Mouse (Mus musculus) kidney, adult 18-20 months (tissue): Measurements from ENCODE around the gene Plcd1.

Experiments used
- DNase-seq: peaks from one replicate; pipeline ENCODE4 v3.0.0; 2021

The Plcd1 gene

DNA sequence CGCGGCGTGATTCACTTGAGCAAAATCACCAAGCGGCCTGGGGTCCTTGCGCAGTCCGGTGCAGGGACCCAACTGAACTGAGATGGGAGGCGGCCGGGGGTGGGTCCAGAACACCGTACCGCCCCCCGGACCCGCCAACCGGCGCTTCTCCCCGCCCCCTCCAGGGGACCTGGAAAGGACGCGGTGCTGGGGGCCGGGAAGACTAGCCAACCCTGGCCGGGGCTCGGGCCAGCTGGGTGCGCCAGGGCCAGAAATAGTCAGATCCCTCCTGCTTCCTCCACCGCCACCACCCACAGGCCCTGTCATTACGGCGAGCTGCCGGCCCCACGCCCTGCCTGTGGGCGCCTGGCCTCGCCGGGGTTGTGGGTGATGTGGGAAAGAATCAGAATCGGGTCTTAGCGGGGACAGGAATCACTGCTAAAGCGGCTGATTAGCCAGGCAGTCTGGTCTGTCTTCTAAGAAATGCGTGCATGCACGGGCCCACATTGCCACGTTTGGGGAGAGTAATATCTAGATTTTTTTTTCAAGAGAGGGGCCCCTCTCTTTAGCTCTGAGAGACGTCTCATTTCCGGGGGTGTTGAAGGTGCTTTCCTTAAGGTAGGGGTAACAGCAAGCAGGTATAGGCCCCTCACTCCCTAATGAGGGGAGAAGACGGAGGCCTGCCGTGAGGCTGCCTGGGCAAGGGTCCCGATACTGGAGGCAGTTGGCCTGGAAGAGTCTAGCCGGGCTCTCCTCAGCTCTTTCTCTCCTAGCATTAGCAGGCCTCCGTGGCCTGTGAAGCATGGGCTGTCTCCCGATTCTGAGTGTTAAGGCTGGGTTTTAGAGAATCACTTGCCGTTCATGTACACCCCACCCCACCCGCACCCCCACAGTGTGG, at the start of gene Plcd1:
Gene Plcd1, minus strand, starts transcription at position 84 of the 877 bp plus-strand sequence.
- DNase-seq: peak; percentile 88

DNA sequence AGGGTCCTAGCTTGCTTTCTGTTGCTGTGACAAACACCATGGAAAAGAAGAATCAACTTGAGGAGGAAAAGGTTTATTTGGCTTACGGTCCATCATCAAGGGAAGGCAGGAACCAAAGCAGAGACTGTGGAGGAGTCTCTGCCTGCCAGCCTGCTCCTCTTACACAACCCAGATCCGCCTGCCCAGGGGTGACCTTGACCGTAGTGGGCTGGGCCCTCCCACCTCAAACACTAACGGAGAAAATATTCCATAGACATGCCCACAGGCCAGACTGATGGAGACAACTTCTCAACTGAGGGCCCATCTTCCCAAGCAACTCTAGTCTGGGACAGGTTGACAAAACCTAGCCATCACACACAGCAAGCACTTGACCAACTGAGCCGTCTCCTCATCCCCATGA, 48.8 kb upstream of the Plcd1 start:
- DNase-seq: no peak

DNA sequence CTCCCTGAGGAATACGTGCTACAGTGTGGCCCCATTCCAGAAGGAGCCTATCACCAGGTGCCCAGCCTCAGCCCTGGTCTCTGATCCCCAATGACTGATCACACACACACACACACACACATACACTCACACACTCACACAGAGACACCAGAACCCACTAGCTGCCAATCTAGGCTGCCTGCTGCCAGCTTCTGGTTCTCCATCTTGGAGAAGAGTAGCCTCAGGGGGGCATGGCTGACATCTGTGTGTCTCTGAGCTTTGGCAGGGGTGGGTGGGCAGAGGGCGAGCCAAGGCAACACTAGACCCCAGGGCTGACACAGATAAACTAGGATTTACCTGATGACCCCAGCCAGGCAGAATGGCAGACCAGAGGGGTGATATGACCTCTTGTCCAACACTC, 45.5 kb upstream of the Plcd1 start:
- DNase-seq: no peak

DNA sequence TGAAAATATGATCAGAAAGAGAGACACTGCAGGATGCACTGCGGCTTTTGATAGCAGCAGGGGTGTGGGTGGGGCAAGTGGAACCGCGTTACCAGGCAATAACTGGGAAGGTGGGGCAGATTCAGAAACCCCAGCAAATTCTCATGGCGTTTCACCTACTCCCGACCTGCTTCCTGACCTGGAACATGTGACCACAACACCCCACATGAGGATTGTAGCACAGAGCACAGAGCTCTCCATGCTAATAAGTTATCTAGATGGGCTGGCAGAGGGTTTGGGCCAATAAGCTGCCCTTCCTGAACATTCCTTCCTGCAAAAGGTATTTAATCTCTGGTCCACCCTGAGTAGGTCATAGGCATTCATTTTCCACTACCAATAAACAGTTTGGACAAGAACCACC, 37.4 kb upstream of the Plcd1 start:
- DNase-seq: no peak

DNA sequence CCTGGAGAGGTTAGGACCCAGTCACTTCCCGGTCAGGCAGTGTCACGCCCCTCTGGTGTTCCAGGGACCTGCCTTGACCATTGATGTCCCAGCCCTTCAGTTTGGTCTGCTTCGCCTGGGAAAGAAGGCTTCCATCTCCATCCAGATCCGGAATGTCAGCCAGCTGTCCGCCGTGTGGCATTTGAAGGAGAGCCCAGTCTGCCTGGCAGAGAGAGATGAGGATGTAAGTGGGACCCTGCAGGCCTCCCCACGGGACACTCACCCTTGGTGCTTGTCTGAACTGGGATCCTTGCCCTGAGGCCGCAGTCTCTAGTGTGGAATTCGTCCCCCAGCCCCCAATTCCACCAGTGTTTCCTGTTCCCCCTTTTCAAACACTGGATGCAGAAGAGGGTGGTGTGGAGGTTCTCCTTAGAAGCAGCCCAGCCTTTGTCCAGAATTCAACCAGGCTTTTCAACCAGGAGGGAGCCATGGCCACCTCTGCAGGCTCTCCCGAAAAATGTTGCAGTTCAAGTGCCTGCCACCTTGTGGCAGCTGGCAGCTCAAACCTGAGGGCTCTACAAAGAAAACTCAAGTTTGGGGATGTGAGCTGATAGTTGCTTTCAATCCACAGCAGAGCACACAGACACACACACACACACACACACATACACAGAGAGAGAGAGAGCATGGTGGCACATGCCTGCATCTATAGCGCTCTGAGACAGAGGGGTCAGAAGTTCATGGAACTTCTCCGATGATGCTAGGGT, 35.3 kb upstream of the Plcd1 start:
- DNase-seq: no peak

DNA sequence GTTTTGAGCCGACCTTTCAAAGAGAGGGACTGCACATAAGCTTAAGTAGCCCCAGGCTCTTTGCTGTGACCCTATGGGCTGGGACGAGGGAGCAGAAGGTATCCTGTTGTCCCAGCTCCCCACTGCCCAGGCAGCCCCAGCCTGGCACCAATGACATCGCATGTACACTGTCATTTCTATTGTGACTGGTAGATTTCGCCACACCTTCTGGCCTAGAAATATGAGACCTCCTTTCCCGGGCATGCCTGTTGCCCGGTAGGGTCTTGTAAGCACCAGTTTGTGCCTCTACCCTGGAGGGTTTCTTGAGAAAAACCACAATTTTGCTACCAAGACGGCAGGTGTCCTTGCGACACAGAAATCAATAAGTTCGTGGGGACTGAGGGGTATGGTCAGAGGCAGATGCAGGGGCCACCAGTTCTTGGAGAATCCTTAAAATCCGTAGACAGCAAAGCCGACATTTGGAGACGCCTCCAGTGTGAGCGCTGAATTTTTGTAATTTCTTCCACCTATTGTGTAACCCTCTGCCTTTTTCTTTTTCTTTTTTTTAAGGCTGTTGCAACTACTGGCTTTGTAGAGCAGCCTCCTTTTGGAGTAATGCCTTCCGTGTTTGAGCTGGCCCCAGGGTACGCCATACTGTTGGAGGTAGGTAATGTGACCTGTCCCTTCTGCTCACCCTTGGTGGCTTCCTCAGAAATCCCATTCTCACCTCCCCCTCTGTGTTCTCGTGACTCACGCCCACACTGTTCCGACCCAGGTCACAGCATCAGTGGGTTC, 29.5 kb upstream of the Plcd1 start:
- no peak for DNase-seq

DNA sequence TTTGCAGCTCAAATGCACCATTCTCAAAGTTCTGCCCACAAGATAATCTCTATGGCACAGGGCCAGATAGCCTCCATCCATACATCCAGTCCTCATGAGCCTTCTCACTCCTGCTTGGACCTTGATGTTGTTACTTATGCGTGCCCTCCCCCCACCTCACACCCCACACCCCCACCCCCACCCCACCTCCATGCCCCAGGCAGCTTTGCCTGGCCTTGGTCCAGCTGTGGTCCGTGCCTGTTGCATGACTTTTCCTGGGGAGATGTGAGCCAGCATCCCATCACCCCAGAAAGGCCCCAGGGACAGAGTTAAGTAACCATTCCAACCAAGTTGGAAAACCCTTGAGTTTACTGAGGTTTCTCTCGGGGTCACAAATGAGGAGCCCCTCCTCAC, 26.9 kb upstream of the Plcd1 start:
- DNase-seq: peak; percentile 22

DNA sequence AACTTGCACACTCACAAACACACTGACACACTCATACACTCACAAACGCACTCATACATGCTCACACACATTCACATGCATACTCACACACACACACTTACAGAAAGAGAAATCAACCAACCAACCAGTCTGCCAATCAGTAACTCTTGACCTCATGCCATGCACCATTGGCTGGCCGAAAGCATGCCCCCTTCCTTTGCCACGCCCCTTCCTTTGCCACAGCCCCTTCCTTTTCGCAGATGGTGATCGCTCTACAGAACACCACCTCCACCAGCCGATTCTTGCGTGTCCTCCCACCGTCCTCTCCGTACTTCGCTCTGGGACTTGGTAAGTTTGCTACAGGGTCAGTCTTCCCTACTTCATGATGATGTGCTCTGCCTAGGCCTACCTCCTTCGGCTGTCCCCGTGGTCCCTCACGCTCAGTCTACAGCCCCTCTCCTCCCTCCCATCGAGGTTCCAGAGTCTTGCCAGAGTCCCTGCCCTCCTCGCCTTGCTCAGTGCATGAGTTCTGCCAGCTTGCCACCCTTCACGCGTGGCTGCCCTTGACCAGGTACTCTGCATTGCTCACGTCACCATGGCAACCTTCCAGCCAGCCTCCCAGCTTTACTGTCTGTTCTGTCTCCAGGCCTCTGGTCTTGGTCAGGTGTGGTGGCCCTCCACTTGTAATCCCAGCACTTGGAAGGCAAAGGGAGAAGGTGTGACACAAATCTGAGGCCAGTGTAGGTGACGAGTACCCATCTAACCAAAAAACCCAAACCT, 26.3 kb upstream of the Plcd1 start:
- DNase-seq: peak; percentile 92

DNA sequence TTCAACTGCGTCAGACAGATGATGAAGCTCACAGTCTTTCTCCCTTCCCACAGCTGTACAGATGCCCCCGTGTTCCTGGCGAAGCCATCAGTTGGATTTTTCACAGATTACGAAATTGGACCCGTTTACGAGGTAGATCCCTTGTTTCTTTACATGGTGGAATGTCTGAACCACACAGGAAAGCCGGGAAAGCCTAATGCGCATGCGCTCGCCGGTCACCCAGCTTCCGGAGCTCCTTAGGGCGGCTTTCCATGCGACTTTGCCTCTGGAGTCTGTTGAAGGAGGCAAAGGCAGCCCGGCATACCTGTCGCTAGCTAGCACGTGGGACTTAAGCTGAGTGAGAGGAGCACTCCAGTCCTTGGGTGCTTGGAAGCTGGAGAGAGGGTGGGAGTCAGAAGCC, 21.6 kb upstream of the Plcd1 start:
- no peak for DNase-seq

DNA sequence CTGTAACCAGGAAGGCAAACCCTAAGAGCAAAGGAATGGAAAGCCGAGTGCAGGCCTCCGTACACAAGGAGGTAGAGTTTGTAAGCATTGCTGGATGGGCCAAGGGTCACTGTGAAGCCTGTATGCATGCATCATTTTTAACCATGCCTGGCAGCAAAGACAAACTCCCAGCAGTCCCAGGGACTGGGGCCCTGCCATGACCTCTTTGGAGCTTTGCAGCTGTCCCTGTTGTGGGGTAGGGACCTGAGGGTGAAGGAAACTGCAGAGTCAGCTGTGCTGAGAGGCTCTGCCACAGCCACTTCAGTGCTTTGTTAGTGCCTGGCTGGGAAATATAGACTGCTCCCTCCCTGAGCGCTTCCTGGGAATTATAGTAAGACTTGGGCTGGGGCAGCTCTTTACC, 17.3 kb upstream of the Plcd1 start:
- no peak for DNase-seq

DNA sequence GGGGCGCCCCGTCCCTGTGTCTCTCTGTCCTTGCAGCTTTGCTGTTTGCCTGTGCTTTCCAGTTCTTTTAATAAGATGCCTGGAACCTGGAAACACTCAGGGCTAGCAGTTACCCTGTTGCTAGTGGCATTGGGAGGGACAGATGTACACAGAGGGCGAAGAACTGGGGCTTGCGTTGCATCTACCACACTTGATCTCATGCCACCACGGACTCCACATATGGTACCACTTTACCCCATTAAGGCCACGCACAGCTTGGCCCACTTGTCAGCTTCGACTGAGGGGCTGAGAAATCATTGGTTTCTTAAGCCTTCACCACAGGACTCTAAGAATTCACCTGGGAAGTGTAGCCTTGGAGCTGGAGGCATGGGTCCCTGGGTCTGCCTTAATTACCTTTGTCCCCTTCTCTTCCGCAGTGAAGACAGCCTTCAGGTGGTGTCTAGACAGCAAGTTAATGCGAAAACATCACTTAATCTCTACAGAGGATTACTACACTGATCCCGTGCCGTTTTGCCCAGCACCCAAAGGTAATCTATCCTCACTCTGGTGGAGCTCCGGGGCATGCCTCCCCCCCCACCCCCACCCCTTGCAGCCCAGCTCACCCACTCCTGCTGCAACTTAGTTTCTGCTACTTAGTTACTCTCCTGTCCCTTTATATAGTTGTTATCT, 16.5 kb upstream of the Plcd1 start:
- no peak for DNase-seq

DNA sequence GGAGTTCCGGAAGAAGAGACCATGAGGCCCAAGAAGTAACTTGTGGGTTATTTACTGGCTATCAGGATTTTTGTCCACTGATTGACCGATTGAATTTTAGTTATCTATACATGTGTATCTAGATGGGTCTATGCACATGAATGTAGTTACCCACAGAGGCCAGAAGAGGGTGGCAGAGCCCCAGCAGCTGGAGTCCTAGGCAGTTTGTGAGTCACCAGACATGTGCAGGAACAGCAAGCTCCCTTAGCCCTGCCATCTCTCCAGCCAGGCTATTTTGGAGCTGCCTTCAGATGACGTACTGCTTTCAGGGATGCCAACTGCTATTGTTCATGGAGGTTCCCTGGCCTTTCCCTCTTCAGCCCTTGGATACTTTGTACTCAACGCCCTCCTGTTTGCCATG, 14.3 kb upstream of the Plcd1 start:
- peak; percentile 69 for DNase-seq

DNA sequence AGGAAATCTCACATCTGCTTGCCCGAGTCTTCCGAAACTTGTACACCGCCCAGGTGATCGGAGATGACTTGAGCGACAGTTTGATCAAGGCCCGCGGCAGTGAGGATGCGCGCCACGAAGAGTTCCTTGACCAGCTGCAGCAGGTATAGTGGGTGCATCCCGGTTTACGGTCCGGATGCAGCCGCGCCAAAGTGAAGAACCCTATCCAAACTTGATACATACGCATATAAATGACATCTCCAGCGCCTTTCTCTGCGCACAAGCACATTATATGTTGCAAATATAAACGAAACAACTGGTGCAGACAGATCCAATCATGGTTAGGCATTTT, 9.4 kb upstream of the Plcd1 start:
- no peak for DNase-seq

DNA sequence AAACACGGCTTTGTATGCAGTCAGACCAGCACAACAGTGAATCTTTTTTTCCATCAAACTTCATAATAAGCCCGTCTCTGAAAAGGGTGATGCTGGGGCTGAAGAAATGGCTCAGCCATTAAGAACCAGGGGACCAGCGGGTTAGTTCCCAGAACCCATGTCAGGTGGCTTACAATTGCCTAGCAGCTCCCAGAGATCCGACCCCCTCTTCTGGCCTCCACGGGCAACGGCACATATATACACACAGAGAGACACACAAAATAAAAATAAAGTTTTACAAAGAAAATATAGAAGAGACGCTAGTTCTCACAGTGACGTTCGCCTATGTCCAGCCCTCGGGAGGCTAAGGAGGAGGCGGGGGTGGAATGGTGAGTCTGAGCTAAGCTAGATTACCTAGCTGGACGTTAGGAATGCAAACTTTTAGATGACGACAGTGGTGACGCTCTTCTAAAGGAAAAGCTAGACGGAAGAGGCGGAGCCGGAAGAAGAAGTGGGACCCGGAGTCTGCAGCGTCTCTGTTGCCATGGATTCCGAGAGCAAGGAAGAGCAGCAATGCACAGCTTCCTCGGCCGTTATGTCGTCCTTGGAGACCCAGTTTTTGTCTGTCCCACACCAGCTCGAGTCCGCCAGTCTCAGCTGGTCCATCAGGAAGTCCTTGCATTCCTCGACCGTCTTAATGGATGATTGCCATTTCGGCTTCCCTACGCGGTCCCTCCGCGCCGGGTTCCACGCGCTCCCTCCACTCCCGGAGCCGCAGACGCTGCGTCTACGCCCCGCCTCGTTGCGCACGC, 8.9 kb upstream of the Plcd1 start, which contains the start of gene Dlec1:
Gene Dlec1, plus strand, starts transcription at position 487 of the 791 bp plus-strand sequence.
- DNase-seq: peak; percentile 84

DNA sequence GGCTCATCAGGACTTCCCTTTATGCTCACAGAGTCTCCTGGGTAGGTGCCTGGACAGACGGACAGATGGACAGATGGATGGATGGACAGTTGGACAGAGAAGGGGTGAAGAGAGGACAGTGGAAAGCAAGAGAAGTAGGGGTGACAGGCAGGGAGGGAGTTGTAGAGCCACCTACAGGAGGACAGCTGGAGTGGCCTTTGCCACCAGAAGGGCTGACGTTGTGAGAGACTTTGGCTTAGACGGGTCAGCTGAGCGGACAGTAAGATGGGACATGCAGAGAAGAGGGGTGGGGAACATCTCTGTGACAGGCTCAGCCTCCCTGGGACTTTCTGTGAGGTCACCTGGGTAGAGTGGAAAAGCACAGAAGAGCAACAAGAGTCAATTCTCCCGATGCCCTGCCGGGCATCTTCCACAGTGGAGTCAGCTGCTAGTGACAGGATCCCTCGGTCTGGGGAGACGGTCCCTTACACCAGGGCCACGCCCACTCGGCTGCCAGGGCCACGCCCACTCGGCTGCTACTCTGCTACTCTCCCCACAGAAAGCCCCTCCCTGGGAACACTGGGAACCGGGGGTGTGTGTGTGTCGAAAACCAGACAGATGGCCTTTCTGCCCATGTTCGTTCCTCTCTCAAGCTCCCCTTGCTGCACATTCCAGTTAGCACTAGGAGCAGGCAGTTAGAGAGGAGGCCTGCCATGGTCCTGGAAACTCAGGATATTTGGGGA, 7.0 kb upstream of the Plcd1 start:
- DNase-seq: peak; percentile 30

DNA sequence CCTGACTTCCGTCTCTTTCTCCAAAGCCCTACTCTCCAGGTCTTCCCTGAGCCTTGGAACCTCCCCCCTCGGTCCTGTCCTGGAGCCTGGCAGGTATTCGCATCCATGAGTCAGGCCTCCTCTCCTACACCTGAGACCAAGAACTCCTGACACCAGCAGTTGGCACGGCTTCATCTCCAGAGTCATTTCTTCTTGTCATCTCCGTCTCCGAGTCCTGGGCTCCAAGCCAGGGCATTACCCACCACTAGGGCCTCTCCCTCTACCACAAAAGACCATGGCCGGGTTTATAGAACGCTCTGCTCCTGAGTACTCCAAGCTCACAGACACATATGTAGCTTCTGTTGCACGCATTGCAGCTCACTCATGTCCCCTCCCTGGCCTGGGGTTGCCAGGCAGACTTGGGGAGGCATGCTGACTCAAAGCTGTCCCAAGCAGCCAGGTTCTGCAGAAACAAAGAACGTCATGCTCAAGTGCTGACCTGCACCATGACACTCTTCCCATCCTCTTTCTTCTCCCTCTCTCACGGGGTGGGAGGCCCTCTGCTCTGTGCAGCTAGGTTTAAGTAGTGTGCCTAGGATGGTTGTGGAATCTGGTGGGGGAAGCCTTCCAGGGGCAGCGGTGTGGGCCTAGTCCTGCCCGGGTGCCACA, 1.3 kb upstream of the Plcd1 start:
- no peak for DNase-seq

DNA sequence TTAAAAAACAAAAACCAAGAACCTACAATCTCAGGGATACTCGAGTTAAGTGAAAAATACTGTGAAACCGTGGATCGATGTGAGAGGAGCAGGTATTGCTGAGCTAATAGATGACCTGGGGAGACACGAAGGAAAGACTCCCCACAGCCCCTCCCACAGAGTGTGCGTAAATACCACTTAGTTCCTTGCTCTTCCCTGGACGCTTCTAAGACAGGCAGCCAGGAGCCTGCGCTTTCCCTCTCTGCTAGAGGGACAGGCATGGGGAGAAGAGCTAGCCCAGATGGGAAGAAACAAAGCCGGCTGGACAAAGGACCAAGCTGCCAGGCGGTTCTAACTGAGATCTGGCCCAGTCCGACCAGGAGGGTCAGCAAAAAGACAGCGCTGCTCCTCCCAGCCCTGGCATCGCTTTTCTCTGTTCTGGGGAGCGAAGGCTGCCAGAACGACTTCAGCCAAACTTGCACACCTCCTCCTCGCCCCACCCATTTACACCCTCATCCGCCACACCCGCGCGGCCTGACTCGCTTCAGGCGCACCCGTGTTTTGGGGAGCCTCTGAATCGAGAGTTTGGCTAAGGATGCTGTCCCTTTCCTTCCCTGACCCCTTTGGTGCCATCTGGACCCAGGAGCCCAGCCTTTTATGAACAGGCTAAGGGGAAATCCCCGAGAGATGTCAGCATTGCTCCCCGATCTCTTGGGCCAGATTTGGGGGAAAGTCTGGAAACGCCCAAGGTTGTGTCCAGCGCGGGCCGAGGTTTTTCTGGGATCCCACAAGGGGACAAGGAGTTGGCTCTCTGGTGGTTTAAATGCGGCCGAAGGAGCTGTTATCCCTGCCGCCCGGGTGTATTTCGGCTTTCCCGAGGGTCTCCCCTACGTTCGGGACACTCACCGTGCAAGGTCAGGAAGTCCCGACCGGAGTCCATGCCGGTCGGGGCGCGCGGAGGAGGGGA, 556 bp downstream of the Plcd1 start:
- DNase-seq: peak; percentile 48

DNA sequence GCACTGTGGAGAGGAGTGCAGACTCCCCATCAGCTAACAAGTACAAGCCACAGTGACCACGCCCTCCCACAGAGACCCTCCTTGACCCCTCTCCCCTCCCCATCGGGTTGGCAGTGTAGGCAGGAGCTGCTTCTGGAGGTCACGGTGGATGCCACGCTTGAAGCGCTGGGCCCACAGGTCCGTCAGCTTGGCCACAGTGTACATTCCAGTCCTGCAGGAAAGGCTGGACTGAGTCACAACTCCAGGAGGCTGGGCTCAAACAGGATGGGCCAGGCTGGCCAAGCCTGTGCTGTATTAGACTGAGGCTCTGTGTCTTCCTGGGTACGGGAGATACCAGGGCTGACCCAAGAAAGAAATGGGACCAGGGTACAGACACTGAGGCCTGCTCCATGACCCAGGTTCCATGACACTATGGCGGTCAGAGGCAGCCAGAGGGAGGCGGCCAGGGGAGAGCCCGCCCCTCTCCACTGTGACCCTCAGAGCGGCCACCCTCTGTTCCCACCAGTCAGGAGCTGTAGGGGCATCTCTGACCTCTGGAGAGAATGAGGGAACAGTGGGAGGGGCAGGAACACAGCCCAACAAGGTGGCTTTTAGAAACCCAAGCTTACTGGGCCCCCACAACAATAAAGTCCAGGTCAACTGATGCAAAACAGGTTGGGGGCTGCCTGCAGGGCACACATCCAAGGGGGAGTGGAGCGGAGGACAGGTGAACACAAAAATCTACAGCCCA, 1.6 kb downstream of the Plcd1 start:
- no peak for DNase-seq
